Mouse (Mus musculus) cerebellum, adult 11 months (tissue): ENCODE results near the gene Slc4a1ap.
A peak's percentile ranks its signal among the peaks of the same experiment; 100 is the strongest.
"Not testable (repeated sequence)": the region's sequence is repeated elsewhere in the genome, so short reads cannot be mapped to it uniquely, and the experiment has no call there.

Experiments
- DNase-seq: peaks from one replicate; pipeline ENCODE4 v3.0.0; 2022

Slc4a1ap gene

GRCm38 (mm10) chr5:31567951-31568657, 41.3 kb downstream of the Slc4a1ap start:
- DNase-seq: no peak

DNA sequence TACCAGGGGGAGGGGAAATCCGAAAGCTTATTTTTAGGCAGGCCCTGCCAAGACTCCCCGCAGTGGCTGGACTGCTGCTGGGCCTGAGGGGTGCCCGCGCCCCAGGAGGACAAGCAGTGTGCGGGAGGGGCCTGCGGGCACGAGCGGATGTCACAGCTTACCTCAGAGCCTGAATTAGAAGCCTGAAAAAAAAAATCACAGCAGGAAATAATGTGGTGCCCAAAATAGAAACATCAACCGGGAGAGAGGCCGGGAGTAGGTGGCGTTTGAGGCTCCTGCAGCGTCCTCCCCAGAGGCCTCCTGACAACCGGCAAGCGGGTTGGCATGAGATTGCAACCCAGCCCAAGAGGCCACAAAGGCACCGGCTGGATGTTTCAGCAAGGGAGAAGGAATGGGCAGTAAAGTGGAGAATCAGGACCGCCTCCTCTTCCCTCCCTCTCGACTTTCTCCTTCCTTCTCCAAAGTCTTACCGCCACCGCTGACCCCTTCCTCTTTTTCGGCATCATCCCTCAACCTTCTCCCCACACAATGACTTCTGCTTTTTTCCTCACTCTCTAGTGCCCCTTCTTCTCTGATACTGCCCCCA, 44.3 kb downstream of the Slc4a1ap start:
- DNase-seq: peak; percentile 35

DNA sequence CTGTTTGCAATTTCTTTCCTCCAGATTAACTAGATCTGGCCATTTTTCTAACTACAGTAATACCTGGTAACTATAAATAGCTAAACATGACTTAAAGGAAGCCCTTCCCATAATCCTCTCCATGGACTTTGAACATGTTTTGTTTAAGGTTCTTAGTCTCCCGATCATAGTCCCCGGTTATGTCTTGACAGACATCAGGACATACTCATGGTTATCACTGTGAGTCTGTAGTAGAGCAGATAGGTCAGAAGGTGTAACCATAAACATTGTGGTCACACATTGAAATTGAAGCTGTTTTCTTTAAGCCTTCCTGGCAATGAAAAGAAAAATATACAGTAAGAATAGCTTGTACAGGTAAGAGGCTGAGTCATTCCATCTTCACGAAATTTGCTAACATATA, 46.9 kb downstream of the Slc4a1ap start:
- DNase-seq: no peak

DNA sequence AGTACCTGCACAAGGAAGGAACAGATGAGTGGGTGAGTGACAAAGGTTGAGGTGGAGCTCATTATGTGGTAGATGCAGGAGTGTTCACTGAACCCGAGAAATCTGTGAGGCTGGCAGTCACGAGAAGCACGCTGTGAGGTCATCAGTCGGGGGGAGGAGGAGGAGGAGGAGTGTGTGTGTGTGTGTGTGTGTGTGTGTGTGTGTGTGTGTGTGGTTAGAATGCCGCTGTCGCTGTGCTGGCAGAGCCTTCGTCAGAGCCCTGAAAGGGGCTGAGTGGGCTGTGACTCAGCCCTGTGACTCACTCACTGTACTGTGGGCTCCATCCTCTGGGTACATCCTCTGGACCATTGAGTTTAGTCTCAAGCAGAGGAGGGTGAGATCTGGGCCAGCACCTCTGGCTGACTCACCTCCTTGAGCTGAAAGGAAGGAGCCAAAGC, 49.8 kb downstream of the Slc4a1ap start:
- no peak for DNase-seq

- no peak for DNase-seq
These were observed 54.5 kb downstream of the Slc4a1ap start for GRCm38 (mm10) chr5:31581263-31581662.

DNA sequence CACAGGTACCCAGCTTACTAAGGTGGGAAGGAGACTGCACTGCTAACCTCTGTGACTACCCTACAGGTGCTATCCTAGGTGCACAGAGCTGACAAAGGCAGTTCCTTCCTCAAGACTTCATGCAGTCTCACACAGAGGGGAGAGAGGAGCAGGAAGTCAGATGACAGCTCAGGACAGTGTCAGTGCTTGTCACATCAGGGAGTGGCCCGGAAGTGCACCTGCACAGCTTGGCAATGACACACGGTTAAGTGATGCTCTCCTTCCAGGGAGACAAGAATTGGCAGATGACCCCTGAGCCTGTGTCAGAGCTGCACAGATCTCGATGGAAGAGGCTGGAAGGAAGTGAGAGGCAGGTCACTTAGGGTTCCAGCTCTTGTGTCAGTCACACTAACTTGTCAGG, 55.1 kb downstream of the Slc4a1ap start:
- no peak for DNase-seq

- no peak for DNase-seq
These were observed 56.5 kb downstream of the Slc4a1ap start for GRCm38 (mm10) chr5:31583261-31583660.

DNA sequence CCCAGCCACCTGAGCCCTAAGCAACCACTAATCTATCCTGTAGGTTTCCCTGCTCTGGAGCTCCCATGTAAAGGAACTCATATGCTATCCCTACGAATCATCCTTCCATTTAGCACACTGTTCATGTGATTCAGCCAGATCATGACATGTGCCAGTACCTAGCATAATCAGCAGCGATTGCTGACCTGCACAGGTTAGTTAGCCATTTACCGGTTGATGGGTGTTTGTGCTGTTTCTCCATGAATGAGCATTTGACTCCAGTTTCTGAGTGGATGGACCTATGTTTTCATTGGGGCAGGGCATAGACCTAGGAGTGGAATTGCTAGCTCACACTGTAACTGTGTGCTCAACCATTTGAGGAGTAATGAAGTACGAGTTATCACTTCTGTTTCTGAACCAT, 58.7 kb downstream of the Slc4a1ap start:
- no peak for DNase-seq

GRCm38 (mm10) chr5:31588016-31588415, 61.2 kb downstream of the Slc4a1ap start:
- no peak for DNase-seq

DNA sequence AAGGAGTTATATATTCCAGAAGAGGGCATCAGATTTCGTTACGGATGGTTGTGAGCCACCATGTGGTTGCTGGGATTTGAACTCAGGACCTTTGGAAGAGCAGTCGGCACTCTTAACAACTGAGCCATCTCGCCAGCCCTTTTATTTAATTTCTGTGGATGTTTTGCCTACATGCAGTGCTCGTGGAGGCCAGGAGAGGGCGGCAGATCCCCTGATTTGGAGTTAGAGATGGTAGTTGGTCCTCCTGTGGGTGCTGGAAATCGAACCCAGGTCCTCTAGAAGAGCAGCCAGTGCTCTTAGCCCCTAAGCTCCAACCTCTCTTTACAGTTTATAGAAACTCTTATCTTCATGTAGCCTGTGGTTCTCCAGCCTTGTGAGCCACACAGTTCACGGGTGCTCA, 61.9 kb downstream of the Slc4a1ap start:
- DNase-seq: not testable (repeated sequence)

DNA sequence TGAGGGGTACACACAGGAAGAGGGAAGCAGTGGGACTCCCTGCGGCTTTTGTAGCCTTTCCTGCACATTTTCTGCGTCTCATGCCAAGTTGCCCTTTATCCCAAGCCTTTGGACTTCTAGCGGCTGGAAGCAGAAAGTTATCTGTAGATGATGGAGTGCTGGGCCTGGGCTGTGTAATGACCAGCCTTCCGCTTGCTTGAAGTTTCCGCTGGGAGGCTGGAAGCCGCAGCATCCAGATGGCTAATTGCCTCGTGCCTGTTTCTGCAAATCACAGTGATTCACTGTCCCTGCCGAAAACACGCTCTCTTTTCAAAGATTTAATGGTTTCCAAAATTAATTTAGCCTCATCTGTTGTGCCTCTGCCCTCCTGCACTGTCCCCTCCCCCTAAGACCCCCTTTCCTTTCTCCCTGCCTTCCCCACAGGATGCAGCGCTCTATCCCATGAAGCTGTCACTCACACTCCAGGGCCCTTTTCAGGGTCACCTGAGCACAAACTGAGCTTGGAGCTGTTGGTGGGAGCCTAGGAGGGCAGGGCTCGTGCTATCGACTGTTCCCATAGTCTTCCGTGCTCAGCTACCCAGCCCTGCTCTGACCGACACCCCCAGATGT, 63.0 kb downstream of the Slc4a1ap start:
- no peak for DNase-seq

- DNase-seq: no peak
These were observed 64.3 kb downstream of the Slc4a1ap start for GRCm38 (mm10) chr5:31591122-31591521.

DNA sequence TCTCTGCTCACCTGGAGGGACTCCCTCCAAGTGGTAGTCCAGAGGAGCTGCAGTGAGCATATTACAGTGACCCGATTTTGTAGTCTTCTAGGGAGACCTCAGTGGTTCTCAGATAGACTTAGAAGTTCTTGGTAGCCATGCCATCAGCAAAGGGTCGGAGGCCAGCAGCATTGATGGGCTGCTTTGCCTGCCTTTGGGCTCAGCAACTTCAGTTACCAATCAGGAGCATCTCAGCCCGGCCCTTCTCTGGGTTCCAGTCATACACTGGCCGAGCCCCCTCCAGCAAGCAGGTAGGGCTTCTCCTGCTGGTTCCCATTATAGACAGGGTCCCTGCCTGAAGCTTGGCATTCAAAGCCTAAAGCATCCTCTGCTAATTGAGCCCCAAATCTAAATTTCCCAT, 69.1 kb downstream of the Slc4a1ap start:
- no peak for DNase-seq

- DNase-seq: peak; percentile 41
These were observed 70.0 kb downstream of the Slc4a1ap start, which contains the start of gene Mrpl33 for GRCm38 (mm10) chr5:31596481-31597429. Mrpl33 (plus strand) TSS chr5:31596935.

GRCm38 (mm10) chr5:31597430-31597944, 70.7 kb downstream of the Slc4a1ap start:
- no peak for DNase-seq

DNA sequence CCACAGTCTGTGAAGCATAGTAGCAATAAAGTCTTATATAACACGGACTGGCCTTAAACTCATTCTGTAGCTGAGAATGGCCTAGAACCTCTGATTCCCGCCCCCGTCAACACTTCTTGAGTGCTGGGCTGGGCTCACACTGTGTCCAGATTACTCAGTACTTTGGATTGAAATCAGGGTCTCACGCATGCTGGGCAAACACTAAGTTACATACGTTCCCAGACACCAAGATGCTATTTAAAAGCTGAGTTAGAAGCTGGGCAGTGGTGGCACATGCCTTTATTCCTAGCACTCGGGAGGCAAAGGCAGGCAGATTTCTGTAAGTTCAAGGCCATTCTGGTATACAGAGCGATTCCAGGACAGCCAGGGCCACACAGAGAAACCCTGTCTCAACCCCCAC, 71.3 kb downstream of the Slc4a1ap start:
- DNase-seq: no peak

GRCm38 (mm10) chr5:31598579-31598978, 71.8 kb downstream of the Slc4a1ap start:
- no peak for DNase-seq

- no peak for DNase-seq
These were observed 72.4 kb downstream of the Slc4a1ap start for GRCm38 (mm10) chr5:31599161-31599560.

- DNase-seq: no peak
These were observed 74.4 kb downstream of the Slc4a1ap start for GRCm38 (mm10) chr5:31601162-31601722.

DNA sequence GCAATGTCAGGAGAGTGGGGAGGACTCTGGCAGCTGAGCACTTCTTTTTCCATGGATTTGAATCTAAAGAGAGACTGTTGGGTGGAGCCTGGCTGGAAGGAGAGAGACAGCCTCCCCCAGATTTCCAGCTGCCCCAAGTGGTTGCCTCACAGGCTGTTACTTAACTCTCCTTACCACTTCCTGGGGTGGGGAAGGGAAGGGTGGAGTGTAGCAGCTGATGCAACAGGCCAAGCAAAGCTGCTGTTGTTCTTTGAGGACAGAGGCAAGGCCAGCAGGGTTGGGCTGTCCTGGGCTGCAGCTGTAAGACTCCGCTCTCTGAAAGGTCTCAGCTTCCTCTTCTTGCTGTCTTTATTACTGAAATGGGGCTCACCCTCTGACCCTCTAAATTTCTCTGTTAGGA, 75.6 kb downstream of the Slc4a1ap start:
- DNase-seq: no peak

DNA sequence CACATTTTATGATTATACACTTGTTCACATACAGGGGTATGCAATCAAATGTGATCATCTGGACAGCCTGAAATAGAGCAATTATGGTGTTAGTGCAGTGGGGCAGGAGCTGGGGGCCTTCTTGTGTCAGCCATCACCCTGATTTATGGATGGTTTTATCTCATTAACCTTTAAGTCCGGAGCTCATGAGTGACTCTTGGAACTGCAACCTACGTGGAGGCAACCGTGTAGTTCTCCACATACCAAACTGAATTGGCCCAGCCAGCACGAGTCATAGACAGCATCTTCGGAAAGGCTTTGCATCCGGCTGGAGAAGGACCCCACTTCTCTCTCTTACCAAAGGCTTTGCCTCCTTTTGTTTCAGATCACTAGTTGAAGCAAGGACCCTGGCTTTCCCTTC, 77.0 kb downstream of the Slc4a1ap start:
- DNase-seq: no peak

DNA sequence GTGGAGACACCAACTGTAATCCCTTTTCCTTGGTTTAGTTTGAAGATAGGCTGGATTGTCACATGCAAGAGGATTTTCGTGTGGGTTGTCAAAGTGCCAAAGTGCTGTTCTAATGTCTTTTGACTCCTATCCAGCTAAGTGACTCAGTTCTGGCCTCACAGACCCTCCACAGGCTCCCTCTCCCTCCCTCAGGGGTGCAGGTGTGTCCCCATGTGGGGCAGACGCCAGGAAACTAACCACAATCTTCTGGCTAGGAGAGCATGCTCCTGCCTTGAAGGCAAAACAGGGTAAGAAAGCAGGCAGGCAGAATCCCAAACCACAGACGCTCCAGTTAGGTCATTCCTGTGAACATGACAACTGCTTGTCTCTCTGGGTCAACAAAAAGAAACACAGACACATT, 79.4 kb downstream of the Slc4a1ap start:
- no peak for DNase-seq
